Mouse (Mus musculus) thymus, adult 2 months (tissue): ENCODE results near the gene Cflar. TPM values are rescaled to one million over a fixed set of nuclear protein-coding genes. Genes with fewer than 3 reads are reported as not detected.
"Not testable (repeated sequence)": the region's sequence is repeated elsewhere in the genome, so short reads cannot be mapped to it uniquely, and the experiment has no call there.

Experiments used
- DNase-seq: peaks from one replicate; pipeline ENCODE4 v3.0.0; 2021
- H3K27ac ChIP-seq: fragments of 200-500 bp; 2 replicates; pipeline ENCODE4 v1.5.1; 2012; ENCODE audit warnings: low read length, control low read depth; ENCODE audit not compliant: control insufficient read depth, insufficient read depth
- H3K27me3 ChIP-seq: fragments of 200-500 bp; 2 replicates; pipeline ENCODE4 v1.6.1; 2012; ENCODE audit warnings: mild to moderate bottlenecking, low read length, moderate library complexity, mixed read lengths; ENCODE audit not compliant: control insufficient read depth, insufficient read depth
- H3K36me3 ChIP-seq: fragments of 200-500 bp; 2 replicates; pipeline ENCODE4 v1.6.1; 2012; ENCODE audit warnings: mild to moderate bottlenecking, low read length, moderate library complexity; ENCODE audit not compliant: control insufficient read depth, insufficient read depth
- H3K4me1 ChIP-seq: fragments of 200-500 bp; replicated peaks from 2 replicates; pipeline ENCODE4 v1.6.1; 2012; ENCODE audit warnings: low read length; ENCODE audit not compliant: control insufficient read depth, insufficient read depth
- H3K4me3 ChIP-seq: fragments of 200-500 bp; 2 replicates; pipeline ENCODE4 v1.5.1; 2012; ENCODE audit warnings: mild to moderate bottlenecking, low read length, control low read depth, moderate library complexity; ENCODE audit not compliant: control insufficient read depth, insufficient read depth
- CTCF ChIP-seq: fragments of 200-500 bp; IDR thresholded peaks from 2 replicates; pipeline ENCODE4 v1.5.1; 2012; ENCODE audit warnings: mild to moderate bottlenecking, control low read depth, low read length, moderate library complexity, borderline replicate concordance; ENCODE audit not compliant: control insufficient read depth, poor library complexity, insufficient read depth; ENCODE audit errors: extremely low read depth
- POLR2A ChIP-seq: fragments of 200-500 bp; IDR thresholded peaks from 2 replicates; pipeline ENCODE4 v1.6.1; 2012; ENCODE audit warnings: mild to moderate bottlenecking, low read length, control low read depth, moderate library complexity; ENCODE audit not compliant: control insufficient read depth, poor library complexity, insufficient read depth; ENCODE audit errors: extremely low read depth
- WGBS: fragments of 180-500 bp; shearing (Covaris S2); methylation state at CpG from one replicate; pipeline ENCODE4 v1.1.7; 2018; 5-methylcytosine and 5-hydroxymethylcytosine counted together
- polyA plus RNA-seq: library from polyadenylated mRNA; depleted of rRNA; stranded (reverse); fragments of >200 nt; gene quantifications from 2 replicates; pipeline ENCODE4 v1.2.3, GENCODE M21; 2012

Cflar gene
- polyA plus RNA-seq, 1 experiment, result 83.9 TPM

- TF ChIP-seq CTCF (no peak), POLR2A (no peak)
- no peak overlapping the region for H3K27ac ChIP-seq
- no peaks in the 10 kb centered on the region for H3K27me3 ChIP-seq
- peaks cover 24% of the 10 kb centered on the region for H3K36me3 ChIP-seq
- peaks cover 2% of the 10 kb centered on the region; the same call in 1 of the 2 replicates for H3K4me1 ChIP-seq
- H3K4me3 ChIP-seq, result no peak overlapping the region
- DNase-seq, result no peak
- WGBS, result 93% methylated on average over 5 of the region's 5 CpGs
Measured at GRCm38 (mm10) chr1:58762576-58762975, 51.3 kb downstream of the Cflar start.

DNA sequence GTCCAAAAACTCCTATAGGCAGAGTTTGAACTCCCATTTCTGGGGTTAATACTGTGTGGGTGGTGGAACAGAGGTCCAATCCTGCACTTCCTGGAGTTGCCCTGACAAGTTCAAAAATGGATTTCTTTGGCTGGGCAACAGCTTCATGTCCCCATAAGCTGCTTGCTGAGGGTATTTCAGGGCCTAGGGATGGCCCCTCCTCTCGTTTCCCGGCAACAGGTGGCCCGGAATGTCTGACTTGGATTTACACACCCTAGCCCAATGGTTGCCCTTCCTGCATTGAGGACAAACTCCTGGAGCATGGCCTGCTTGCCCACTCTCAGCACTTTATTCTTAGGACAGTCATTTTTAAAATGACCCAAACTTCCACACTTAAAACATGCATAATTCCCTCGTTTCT, 55.1 kb downstream of the Cflar start:
- H3K4me3 ChIP-seq, H3K27ac ChIP-seq, H3K36me3 ChIP-seq, DNase-seq, H3K4me1 ChIP-seq, H3K27me3 ChIP-seq: not testable (repeated sequence)
- WGBS, result 88% methylated on average over 4 of the region's 4 CpGs

DNA sequence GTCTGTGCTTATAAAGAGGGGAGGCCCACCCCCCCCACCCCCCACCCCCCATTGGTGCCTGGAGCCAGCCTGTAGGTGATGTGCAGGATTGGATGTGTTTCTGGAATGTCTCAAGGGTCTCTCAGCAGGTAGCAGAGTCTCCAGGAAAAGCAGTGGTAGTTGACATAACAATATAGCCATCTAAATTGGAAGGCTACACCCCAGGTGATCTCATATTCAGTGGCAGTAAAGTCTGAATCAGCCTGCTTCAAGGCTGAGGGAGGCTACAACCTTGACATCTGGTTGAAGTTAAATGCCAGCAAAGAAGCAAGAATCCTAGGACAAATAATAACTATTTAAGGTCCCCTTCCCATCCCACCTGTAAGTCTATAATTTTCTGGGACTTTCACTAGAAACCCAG, 57.8 kb downstream of the Cflar start:
- Histone ChIP-seq H3K27ac (no peak overlapping the region), H3K4me3 (no peak overlapping the region), H3K36me3 (no peaks in the 10 kb centered on the region), H3K4me1 (peaks cover 8% of the 10 kb centered on the region), H3K27me3 (no peaks in the 10 kb centered on the region)
- DNase-seq, result no peak
- TF ChIP-seq POLR2A, result no peak
- TF ChIP-seq CTCF, result no peak

- Histone ChIP-seq H3K27ac (no peak overlapping the region), H3K4me1 (peaks cover 11% of the 10 kb centered on the region), H3K27me3 (no peaks in the 10 kb centered on the region), H3K36me3 (no peaks in the 10 kb centered on the region), H3K4me3 (no peak overlapping the region)
- 58% methylated on average over 9 of the region's 9 CpGs for WGBS
- no peak for DNase-seq
- TF ChIP-seq CTCF (no peak), POLR2A (no peak)
Measured at GRCm38 (mm10) chr1:58769701-58770100, 58.4 kb downstream of the Cflar start.

DNA sequence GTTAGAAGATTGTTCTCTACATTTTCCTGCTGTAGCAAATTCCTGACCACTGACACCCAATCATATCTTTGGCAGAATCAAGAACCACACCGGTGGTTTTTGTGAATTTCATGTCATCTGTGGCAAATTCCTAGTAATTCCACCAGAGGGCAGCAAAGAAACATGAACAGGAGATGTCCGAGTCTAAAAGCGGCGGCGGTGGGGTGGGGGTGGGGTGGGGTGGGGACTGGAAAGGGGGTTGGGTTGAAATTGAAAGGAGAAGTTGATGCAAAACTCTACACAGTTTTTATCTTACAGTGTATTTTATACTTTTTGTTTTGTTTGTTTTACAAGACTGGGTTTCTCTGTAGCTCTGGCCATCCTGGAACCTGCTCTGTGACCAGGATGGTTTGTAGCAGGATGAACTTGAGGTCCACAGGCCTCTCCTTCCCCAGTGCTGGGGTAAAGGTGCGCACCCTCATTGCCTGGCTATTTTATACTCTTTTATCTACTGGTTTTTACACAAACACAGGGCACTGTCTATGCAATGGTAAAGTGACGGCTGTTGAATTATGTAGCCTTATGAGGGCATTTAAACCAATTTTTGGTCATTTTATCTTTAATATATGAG, 58.9 kb downstream of the Cflar start:
- no peaks in the 10 kb centered on the region for H3K27me3 ChIP-seq
- no peak for TF ChIP-seq CTCF
- no peak for TF ChIP-seq POLR2A
- H3K4me1 ChIP-seq, result peaks cover 11% of the 10 kb centered on the region
- H3K36me3 ChIP-seq, result no peaks in the 10 kb centered on the region
- H3K27ac ChIP-seq, result no peak overlapping the region
- H3K4me3 ChIP-seq, result no peak overlapping the region
- WGBS, result 28% methylated on average over 7 of the region's 7 CpGs
- peak; percentile 55 for DNase-seq

DNA sequence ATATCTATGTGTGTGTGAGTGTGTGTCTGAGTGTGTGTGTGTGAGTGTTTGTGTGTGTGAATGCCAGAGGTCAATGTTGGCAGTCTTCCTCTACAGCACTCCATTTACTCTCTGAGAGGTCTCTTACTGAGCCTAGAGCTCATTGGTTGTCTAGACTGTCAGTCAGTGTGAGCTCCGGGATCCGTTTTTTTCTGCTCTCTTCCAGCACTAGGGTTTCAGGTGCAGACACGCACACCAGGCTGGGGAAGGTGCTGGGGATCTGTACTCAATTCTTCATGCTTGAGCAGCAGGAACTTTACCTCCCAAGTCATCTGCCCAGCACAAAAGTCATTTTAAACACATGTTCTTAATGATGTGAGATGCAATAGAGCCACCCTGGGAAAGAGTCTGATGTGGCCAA, 60.8 kb downstream of the Cflar start:
- no peak for TF ChIP-seq CTCF
- no peak for TF ChIP-seq POLR2A
- Histone ChIP-seq H3K36me3 (no peaks in the 10 kb centered on the region), H3K27ac (no peak overlapping the region), H3K27me3 (no peaks in the 10 kb centered on the region), H3K4me3 (no peak overlapping the region), H3K4me1 (peaks cover 11% of the 10 kb centered on the region)
- WGBS, result 85% methylated on average over 3 of the region's 3 CpGs
- no peak for DNase-seq

GRCm38 (mm10) chr1:58773280-58773679, 62.0 kb downstream of the Cflar start:
- H3K4me3 ChIP-seq, result no peak overlapping the region
- no peak for DNase-seq
- H3K27ac ChIP-seq, result no peak overlapping the region
- no peaks in the 10 kb centered on the region for H3K36me3 ChIP-seq
- TF ChIP-seq CTCF, result no peak
- no peak for TF ChIP-seq POLR2A
- no peaks in the 10 kb centered on the region for H3K27me3 ChIP-seq
- peaks cover 11% of the 10 kb centered on the region for H3K4me1 ChIP-seq
